ENCODE assay signal across 21 mouse cellular contexts in genomic region chr3:31049087-31049486, GRCm38 (mm10). TPM values are rescaled to one million over a fixed set of nuclear protein-coding genes. Genes with fewer than 3 reads are reported as not detected.
DNase-seq lines count a peak whose midpoint lies in the region; ATAC-seq and TF ChIP-seq lines count a peak whose summit lies in the region.
"Had no signal": no experiment of that assay in that cellular context is flagged by ENCODE, and none has a peak within 500 bp of the region (broad histone marks: within the 10 kb centered on the region; RNA-seq: fewer than 3 reads in every experiment).

No protein-coding gene starts in this region.

- H3K27me3 ChIP-seq in intestine, postnatal 0 days (replicated peaks; ENCODE audit: control insufficient read depth, insufficient read depth, low read length) = no peaks in the 10 kb centered on the region
- H3K27me3 ChIP-seq in intestine, embryonic 15.5 days (replicated peaks) = no peaks in the 10 kb centered on the region
- no peaks in the 10 kb centered on the region for H3K27me3 ChIP-seq in Patski
- H3K27me3 ChIP-seq: embryonic facial prominence, embryonic 15.5 days; forebrain, embryonic 15.5 days; heart, embryonic 12.5 days had no signal

- peaks cover 39% of the 10 kb centered on the region for H3K36me3 ChIP-seq in intestine, postnatal 0 days (ENCODE audit: control insufficient read depth, insufficient read depth)
- H3K36me3 ChIP-seq in intestine, embryonic 15.5 days = 0 out of 2 replicates have a peak, but pooled peaks cover 2% of the 10 kb centered on the region
- H3K36me3 ChIP-seq: forebrain, embryonic 15.5 days had no signal

- H3K27ac ChIP-seq in intestine, postnatal 0 days (ENCODE audit: low read depth, low read length) = no peak overlapping the region
- no peak overlapping the region for H3K27ac ChIP-seq in intestine, embryonic 15.5 days
- H3K27ac ChIP-seq: embryonic facial prominence, embryonic 15.5 days; forebrain, embryonic 10.5 days; forebrain, embryonic 15.5 days had no signal

- ATAC-seq in frontal cortex, adult (ENCODE audit: low TSS enrichment) = peak; percentile 16; the same call in 1 of the 2 replicates
- ATAC-seq in intestine, postnatal 0 days = no peak
- no peak for ATAC-seq in intestine, embryonic 15.5 days
- no peak for ATAC-seq in Patski
- ATAC-seq: forebrain, embryonic 15.5 days; hindbrain, embryonic 16.5 days had no signal

- WGBS in intestine, postnatal 0 days = 86% methylated on average over 5 of the region's 5 CpGs
- 92% methylated on average over 5 of the region's 5 CpGs for WGBS in intestine, embryonic 15.5 days

- TF ChIP-seq CTCF in intestine, postnatal 0 days (IDR thresholded peaks at IDR 0.05; ENCODE audit: low read depth) = peak; percentile 31
- TF ChIP-seq CTCF in Patski (IDR thresholded peaks at IDR 0.05) = peak; percentile 16

- H3K9me3 ChIP-seq in intestine, postnatal 0 days (ENCODE audit: control insufficient read depth) = no peaks in the 10 kb centered on the region
- H3K9me3 ChIP-seq in intestine, embryonic 15.5 days = no peaks in the 10 kb centered on the region
- H3K9me3 ChIP-seq: embryonic facial prominence, embryonic 15.5 days; forebrain, embryonic 10.5 days; forebrain, embryonic 15.5 days; heart, embryonic 12.5 days had no signal

- CTCF ChIA-PET in Patski (lab: Charles Lee) = interaction anchor here (0.8 to 4.2 kb wide), 8 partner anchors 9 to 90 kb away, joined by 3 to 16 read pairs (median 4); no protein-coding TSS in a partner anchor

- H3K4me2 ChIP-seq in intestine, postnatal 0 days (replicated peaks; ENCODE audit: low read depth) = no peak overlapping the region
- no peak overlapping the region for H3K4me2 ChIP-seq in intestine, embryonic 15.5 days (replicated peaks)
- H3K4me2 ChIP-seq: embryonic facial prominence, embryonic 15.5 days; forebrain, embryonic 15.5 days; heart, embryonic 12.5 days had no signal

- H3K4me1 ChIP-seq in intestine, postnatal 0 days (replicated peaks; ENCODE audit: control insufficient read depth, insufficient read depth, low read length) = no peaks in the 10 kb centered on the region
- no peaks in the 10 kb centered on the region for H3K4me1 ChIP-seq in intestine, embryonic 15.5 days (replicated peaks)
- H3K4me1 ChIP-seq: embryonic facial prominence, embryonic 15.5 days; forebrain, embryonic 15.5 days had no signal

- POLR2A ChIA-PET in Patski (lab: Charles Lee) = no interaction called here

- no peak for DNase-seq in frontal cortex, adult 2 months (ENCODE audit: extremely low spot score in 1 of 2, low spot score in 1 of 2)
- DNase-seq in CD4-positive, CD25-positive, alpha-beta regulatory T cell, adult 2 months (ENCODE audit: low read depth, low spot score) = peak; percentile 36
- no peak for DNase-seq in Patski (ENCODE audit: low read depth, low spot score)
- DNase-seq in spleen, adult 12 weeks (ENCODE audit: low spot score) = no peak
- DNase-seq in Muller cell, postnatal 12 days (ENCODE audit: inconsistent ontology term) = no peak
- DNase-seq: adrenal gland, adult 2 months; adrenal gland, postnatal 25 days; cerebellum, adult 2 months; cerebellum, postnatal 10 days; embryo, embryonic 11 days; heart, adult 18-20 months; kidney, adult 2 months had no signal

- in situ Hi-C loops in Patski (cut with MboI; ENCODE audit: low pct_unique_long_range_greater_than_20kb) = no loop called here

- no peak overlapping the region for H3K9ac ChIP-seq in intestine, postnatal 0 days (ENCODE audit: low read depth, low read length)
- H3K9ac ChIP-seq in intestine, embryonic 15.5 days = no peak overlapping the region
- H3K9ac ChIP-seq: embryonic facial prominence, embryonic 15.5 days; forebrain, embryonic 15.5 days; heart, embryonic 12.5 days had no signal

- no peak overlapping the region for H3K4me3 ChIP-seq in intestine, postnatal 0 days (ENCODE audit: low read depth, low read length)
- no peak overlapping the region for H3K4me3 ChIP-seq in intestine, embryonic 15.5 days (replicated peaks)
- H3K4me3 ChIP-seq: embryonic facial prominence, embryonic 15.5 days; erythroblast, embryonic 14.5 days; forebrain, embryonic 10.5 days; forebrain, embryonic 15.5 days; heart, embryonic 12.5 days had no signal

RNA-seq across cellular contexts. Expression of gene Skil, which starts 45.8 kb away (rescaled TPM):
- polyA plus RNA-seq in frontal cortex, adult 2 months (2012; rRNA removed) = 19.8 and 20.0 TPM in 2 replicates
- 19.1 and 22.1 TPM in 2 replicates for polyA plus RNA-seq in intestine, postnatal 0 days (2015; fragmentation: Nextera tagmentation; extraction: Ambion mirVana)
- polyA plus RNA-seq in intestine, embryonic 15.5 days (2015; fragmentation: Nextera tagmentation; extraction: Ambion mirVana) = 17.5 and 21.3 TPM in 2 replicates
- 30.0 TPM for polyA plus RNA-seq in Patski (2021)

RNA-seq across cellular contexts. Expression of gene Prkci, which starts 53.5 kb away (rescaled TPM):
- 38.2 and 39.1 TPM in 2 replicates for polyA plus RNA-seq in frontal cortex, adult 2 months (2012; rRNA removed)
- polyA plus RNA-seq in intestine, postnatal 0 days (2015; fragmentation: Nextera tagmentation; extraction: Ambion mirVana) = 14.0 and 14.5 TPM in 2 replicates
- 33.7 and 38.5 TPM in 2 replicates for polyA plus RNA-seq in intestine, embryonic 15.5 days (2015; fragmentation: Nextera tagmentation; extraction: Ambion mirVana)
- 150 TPM for polyA plus RNA-seq in Patski (2021)
